Mouse (Mus musculus): ENCODE data around the gene Esyt1.

DNA sequence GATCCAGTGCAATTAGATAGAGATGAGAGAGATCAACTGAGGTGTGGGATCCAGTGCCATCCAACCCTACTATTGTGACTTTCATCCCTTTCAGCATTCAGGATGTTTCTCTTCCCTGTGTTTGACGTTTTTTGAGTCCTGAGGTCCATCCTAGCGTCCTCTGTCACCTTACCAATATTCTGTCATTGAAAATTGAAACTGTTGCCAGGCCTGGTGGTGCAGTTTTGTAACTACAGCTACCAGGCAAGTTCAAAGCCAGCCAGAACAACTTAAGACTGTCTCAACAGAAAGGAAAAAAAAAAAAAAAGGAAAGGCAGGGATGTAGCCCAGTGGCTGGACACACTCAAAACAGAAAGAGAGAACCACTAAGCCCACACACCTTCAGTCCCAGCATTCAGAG, 30.4 kb downstream of the Esyt1 start:
- no peak for TF ChIP-seq POLR2A (IDR thresholded peaks at IDR 0.05; ENCODE audit: low read depth, low read length)
- TF ChIP-seq CTCF (conservative IDR thresholded peaks at IDR 0.05 in 1 of 2, IDR thresholded peaks at IDR 0.05 in 1 of 2; ENCODE audit: low read depth in 2 of 2, low read length in 2 of 2) = peak; percentile 19 to 24; a peak in 1 of 4 replicates
- TF ChIP-seq EP300 (IDR thresholded peaks at IDR 0.05; ENCODE audit: low read length) = no peak
- TF ChIP-seq MEF2A (IDR thresholded peaks at IDR 0.05; ENCODE audit: borderline replicate concordance, low read depth, low read length) = 0 out of 2 replicates have a peak, but pooled peaks have one; percentile 20
- no peak for TF ChIP-seq RCOR1 (conservative IDR thresholded peaks at IDR 0.05; ENCODE audit: low read depth, low read length)
- TF ChIP-seq ZC3H11A (IDR thresholded peaks at IDR 0.05; ENCODE audit: low read depth, low read length) = no peak
- no peak for TF ChIP-seq MYC (IDR thresholded peaks at IDR 0.05; ENCODE audit: low read depth, low read length)

Data from CH12.LX (cell line).